Mouse (Mus musculus): ENCODE measurements around the gene Glis3. TPM values are rescaled to one million over a fixed set of nuclear protein-coding genes. Genes with fewer than 3 reads are reported as not detected.

Glis3 gene
- polyA plus RNA-seq, 1 experiment from 2014 or later = 3.4 TPM

GRCm38 (mm10) chr19:28383425-28383824 is 296.5 kb downstream of the Glis3 start:
- H3K4me3 ChIP-seq (ENCODE audit: low read depth, low read length) = no peak overlapping the region
- no peak overlapping the region for H3K9ac ChIP-seq (ENCODE audit: low read length)
- ATAC-seq (replicated peaks; ENCODE audit: low FRiP score) (no peak), DNase-seq (ENCODE audit: low spot score) (no peak)
- WGBS = 85% methylated on average over 5 of the region's 5 CpGs
- H3K4me1 ChIP-seq (replicated peaks; ENCODE audit: control insufficient read depth, insufficient read depth, low read length) = peaks cover 18% of the 10 kb centered on the region; the same call in 1 of the 2 replicates
- no peaks in the 10 kb centered on the region; the same call in 1 of the 2 replicates for H3K27me3 ChIP-seq (ENCODE audit: control insufficient read depth, insufficient read depth, low read length)
- H3K4me2 ChIP-seq (ENCODE audit: low read depth, low read length, severe bottlenecking) = no peak overlapping the region
- no peaks in the 10 kb centered on the region for H3K9me3 ChIP-seq (ENCODE audit: control insufficient read depth, low read length)
- H3K27ac ChIP-seq (ENCODE audit: low read depth, low read length) = no peak overlapping the region
- H3K36me3 ChIP-seq (ENCODE audit: control insufficient read depth, insufficient read depth, low read length) = no peaks in the 10 kb centered on the region

DNA sequence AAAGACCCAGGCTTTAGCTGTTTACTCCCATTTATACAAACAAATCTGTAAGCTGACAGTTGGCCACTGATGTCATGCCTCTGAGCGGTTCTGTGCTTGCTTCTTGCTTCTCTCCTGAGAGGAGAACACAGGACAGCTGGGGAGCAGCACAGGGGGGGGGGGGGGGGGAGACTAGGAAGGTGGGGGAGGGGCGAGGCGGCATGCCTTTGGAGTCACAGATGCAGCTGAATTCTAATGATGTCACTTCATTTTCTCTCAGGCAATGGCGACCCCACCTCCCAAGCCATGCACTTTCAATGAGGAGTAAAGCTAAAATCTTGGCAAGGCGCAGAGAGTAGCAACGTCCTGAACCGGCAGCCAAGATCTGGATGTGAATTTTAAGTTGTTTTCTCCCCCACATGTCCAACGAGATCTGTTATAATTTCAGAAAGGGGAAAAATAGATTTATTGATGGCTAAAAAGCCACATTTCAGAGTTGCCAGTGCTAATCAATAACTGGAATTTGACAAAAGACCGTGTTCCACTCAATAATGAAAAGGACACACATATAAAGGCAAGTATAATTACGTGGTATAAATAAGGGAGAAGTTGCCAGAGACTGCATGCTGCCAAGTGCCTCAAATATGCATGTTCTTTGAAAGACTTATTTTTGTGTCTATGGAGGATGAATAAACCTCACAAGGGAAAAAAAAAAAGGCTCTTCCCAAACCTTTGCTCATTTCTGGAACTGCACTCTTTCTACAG is 297.5 kb downstream of the Glis3 start:
- peaks cover 18% of the 10 kb centered on the region; the same call in 1 of the 2 replicates for H3K4me1 ChIP-seq (replicated peaks; ENCODE audit: control insufficient read depth, insufficient read depth, low read length)
- no peak overlapping the region for H3K4me2 ChIP-seq (ENCODE audit: low read depth, low read length, severe bottlenecking)
- no peaks in the 10 kb centered on the region for H3K9me3 ChIP-seq (ENCODE audit: control insufficient read depth, low read length)
- H3K27ac ChIP-seq (ENCODE audit: low read depth, low read length) = no peak overlapping the region
- WGBS = 38% methylated on average over 10 of the region's 10 CpGs
- H3K27me3 ChIP-seq (ENCODE audit: control insufficient read depth, insufficient read depth, low read length) = no peaks in the 10 kb centered on the region; the same call in 1 of the 2 replicates
- ATAC-seq (replicated peaks; ENCODE audit: low FRiP score) (peak; percentile 88), DNase-seq (ENCODE audit: low spot score) (peak; percentile 80)
- no peak overlapping the region for H3K4me3 ChIP-seq (ENCODE audit: low read depth, low read length)
- H3K36me3 ChIP-seq (ENCODE audit: control insufficient read depth, insufficient read depth, low read length) = no peaks in the 10 kb centered on the region
- no peak overlapping the region for H3K9ac ChIP-seq (ENCODE audit: low read length)

- 51% methylated on average over 9 of the region's 9 CpGs for WGBS
- Histone ChIP-seq H3K27ac (ENCODE audit: low read depth, low read length) (no peak overlapping the region), H3K27me3 (ENCODE audit: control insufficient read depth, insufficient read depth, low read length) (no peaks in the 10 kb centered on the region; the same call in 1 of the 2 replicates), H3K4me3 (ENCODE audit: low read depth, low read length) (no peak overlapping the region), H3K9me3 (ENCODE audit: control insufficient read depth, low read length) (no peaks in the 10 kb centered on the region), H3K4me1 (replicated peaks; ENCODE audit: control insufficient read depth, insufficient read depth, low read length) (peaks cover 18% of the 10 kb centered on the region; the same call in 1 of the 2 replicates), H3K9ac (ENCODE audit: low read length) (no peak overlapping the region), H3K36me3 (ENCODE audit: control insufficient read depth, insufficient read depth, low read length) (no peaks in the 10 kb centered on the region), H3K4me2 (ENCODE audit: low read depth, low read length, severe bottlenecking) (no peak overlapping the region)
- ATAC-seq (replicated peaks; ENCODE audit: low FRiP score) = no peak; the same call in 1 of the 2 replicates
- DNase-seq (ENCODE audit: low spot score) = no peak
Measured at GRCm38 (mm10) chr19:28381441-28381840, 298.4 kb downstream of the Glis3 start.

- no peaks in the 10 kb centered on the region for H3K36me3 ChIP-seq (ENCODE audit: control insufficient read depth, insufficient read depth, low read length)
- WGBS = 53% methylated on average over 9 of the region's 9 CpGs
- H3K4me2 ChIP-seq (ENCODE audit: low read depth, low read length, severe bottlenecking) = no peak overlapping the region
- no peak overlapping the region for H3K27ac ChIP-seq (ENCODE audit: low read depth, low read length)
- no peak overlapping the region for H3K9ac ChIP-seq (ENCODE audit: low read length)
- H3K4me3 ChIP-seq (ENCODE audit: low read depth, low read length) = no peak overlapping the region
- no peak for DNase-seq (ENCODE audit: low spot score)
- peaks cover 18% of the 10 kb centered on the region; the same call in 1 of the 2 replicates for H3K4me1 ChIP-seq (replicated peaks; ENCODE audit: control insufficient read depth, insufficient read depth, low read length)
- ATAC-seq (replicated peaks; ENCODE audit: low FRiP score) = no peak
- H3K9me3 ChIP-seq (ENCODE audit: control insufficient read depth, low read length) = no peaks in the 10 kb centered on the region
- no peaks in the 10 kb centered on the region; the same call in 1 of the 2 replicates for H3K27me3 ChIP-seq (ENCODE audit: control insufficient read depth, insufficient read depth, low read length)
Measured at GRCm38 (mm10) chr19:28380691-28381262, 299.1 kb downstream of the Glis3 start.

DNA sequence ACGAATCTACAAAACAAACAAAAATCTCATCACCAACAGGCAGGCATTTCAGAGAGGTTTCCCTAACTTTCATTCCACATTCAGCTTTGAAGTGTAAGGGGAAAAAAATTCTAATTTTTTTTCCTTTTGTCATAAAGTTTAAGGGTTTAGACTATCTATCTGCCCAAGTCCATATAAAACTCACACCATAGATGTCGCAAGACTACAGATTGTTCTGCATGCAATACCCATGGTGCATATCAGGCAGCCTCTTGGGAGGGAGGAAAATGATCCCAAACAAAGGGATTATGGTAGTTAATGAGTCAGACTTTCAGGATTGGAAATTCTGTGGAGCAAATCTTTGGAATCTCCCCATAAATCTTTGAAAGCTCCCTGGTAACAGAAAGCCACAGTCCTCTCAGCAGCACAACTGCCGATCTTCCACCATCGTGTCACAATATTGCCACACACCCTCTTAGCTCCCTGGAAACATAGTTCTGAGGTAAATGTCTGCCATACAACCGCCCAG is 302.0 kb downstream of the Glis3 start:
- DNase-seq (ENCODE audit: low spot score) = no peak
- 81% methylated on average over 5 of the region's 5 CpGs for WGBS
- Histone ChIP-seq H3K4me3 (ENCODE audit: low read depth, low read length) (no peak overlapping the region), H3K36me3 (ENCODE audit: control insufficient read depth, insufficient read depth, low read length) (no peaks in the 10 kb centered on the region), H3K4me1 (replicated peaks; ENCODE audit: control insufficient read depth, insufficient read depth, low read length) (peaks cover 25% of the 10 kb centered on the region; the same call in 1 of the 2 replicates), H3K27me3 (ENCODE audit: control insufficient read depth, insufficient read depth, low read length) (peaks cover 4% of the 10 kb centered on the region), H3K27ac (ENCODE audit: low read depth, low read length) (no peak overlapping the region), H3K9me3 (ENCODE audit: control insufficient read depth, low read length) (no peaks in the 10 kb centered on the region), H3K4me2 (ENCODE audit: low read depth, low read length, severe bottlenecking) (no peak overlapping the region), H3K9ac (ENCODE audit: low read length) (no peak overlapping the region)
- ATAC-seq (replicated peaks; ENCODE audit: low FRiP score) = no peak

- no peaks in the 10 kb centered on the region for H3K9me3 ChIP-seq (ENCODE audit: control insufficient read depth, low read length)
- H3K27me3 ChIP-seq (ENCODE audit: control insufficient read depth, insufficient read depth, low read length) = peaks cover 4% of the 10 kb centered on the region
- no peak overlapping the region for H3K4me3 ChIP-seq (ENCODE audit: low read depth, low read length)
- no peak overlapping the region for H3K9ac ChIP-seq (ENCODE audit: low read length)
- peaks cover 14% of the 10 kb centered on the region; the same call in 1 of the 2 replicates for H3K4me1 ChIP-seq (replicated peaks; ENCODE audit: control insufficient read depth, insufficient read depth, low read length)
- H3K36me3 ChIP-seq (ENCODE audit: control insufficient read depth, insufficient read depth, low read length) = no peaks in the 10 kb centered on the region
- no peak for ATAC-seq (replicated peaks; ENCODE audit: low FRiP score)
- no peak overlapping the region for H3K27ac ChIP-seq (ENCODE audit: low read depth, low read length)
- no peak for DNase-seq (ENCODE audit: low spot score)
- no peak overlapping the region for H3K4me2 ChIP-seq (ENCODE audit: low read depth, low read length, severe bottlenecking)
- WGBS = 74% methylated on average over 1 of the region's 1 CpGs
Measured at GRCm38 (mm10) chr19:28376401-28376800, 303.5 kb downstream of the Glis3 start.

GRCm38 (mm10) chr19:28375746-28376145 is 304.1 kb downstream of the Glis3 start:
- H3K4me2 ChIP-seq (ENCODE audit: low read depth, low read length, severe bottlenecking) = no peak overlapping the region
- DNase-seq (ENCODE audit: low spot score) (no peak), ATAC-seq (replicated peaks; ENCODE audit: low FRiP score) (no peak)
- no peaks in the 10 kb centered on the region for H3K9me3 ChIP-seq (ENCODE audit: control insufficient read depth, low read length)
- peaks cover 8% of the 10 kb centered on the region; the same call in 1 of the 2 replicates for H3K4me1 ChIP-seq (replicated peaks; ENCODE audit: control insufficient read depth, insufficient read depth, low read length)
- H3K27me3 ChIP-seq (ENCODE audit: control insufficient read depth, insufficient read depth, low read length) = peaks cover 4% of the 10 kb centered on the region
- 90% methylated on average over 2 of the region's 2 CpGs for WGBS
- no peak overlapping the region for H3K27ac ChIP-seq (ENCODE audit: low read depth, low read length)
- no peaks in the 10 kb centered on the region for H3K36me3 ChIP-seq (ENCODE audit: control insufficient read depth, insufficient read depth, low read length)
- no peak overlapping the region for H3K4me3 ChIP-seq (ENCODE audit: low read depth, low read length)
- H3K9ac ChIP-seq (ENCODE audit: low read length) = no peak overlapping the region

GRCm38 (mm10) chr19:28374524-28374923 is 305.4 kb downstream of the Glis3 start:
- Histone ChIP-seq H3K36me3 (ENCODE audit: control insufficient read depth, insufficient read depth, low read length) (no peaks in the 10 kb centered on the region), H3K4me1 (replicated peaks; ENCODE audit: control insufficient read depth, insufficient read depth, low read length) (peaks cover 7% of the 10 kb centered on the region; the same call in 1 of the 2 replicates), H3K4me2 (ENCODE audit: low read depth, low read length, severe bottlenecking) (no peak overlapping the region), H3K27ac (ENCODE audit: low read depth, low read length) (no peak overlapping the region), H3K9ac (ENCODE audit: low read length) (no peak overlapping the region), H3K9me3 (ENCODE audit: control insufficient read depth, low read length) (no peaks in the 10 kb centered on the region), H3K27me3 (ENCODE audit: control insufficient read depth, insufficient read depth, low read length) (peaks cover 4% of the 10 kb centered on the region), H3K4me3 (ENCODE audit: low read depth, low read length) (no peak overlapping the region)
- 42% methylated on average over 2 of the region's 2 CpGs for WGBS
- ATAC-seq (replicated peaks; ENCODE audit: low FRiP score) = no peak
- DNase-seq (ENCODE audit: low spot score) = no peak

All from forebrain, embryonic 11.5 days (tissue).